Mouse (Mus musculus) limb, embryonic 14.5 days (tissue): ENCODE results near the gene Cfap97. TPM values are rescaled to one million over a fixed set of nuclear protein-coding genes. Genes with fewer than 3 reads are reported as not detected.
"Not testable (repeated sequence)": the region's sequence is repeated elsewhere in the genome, so short reads cannot be mapped to it uniquely, and the experiment has no call there.

Experiments
- ATAC-seq: fragments of 200-750 bp; cut with Nextera tagmentation; 2 replicates; pipeline ENCODE4 v1.8.0; 2017; ENCODE audit warnings: low read depth, moderate number of reproducible peaks, moderate TSS enrichment; ENCODE audit not compliant: low FRiP score
- DNase-seq: peaks from one replicate; pipeline ENCODE4 v3.0.0-alpha.2; 2015; ENCODE audit warnings: low spot score
- H3K27ac ChIP-seq: fragments of 300-500 bp; sonication (generic); replicated peaks from 2 replicates; pipeline ENCODE4 v1.5.1; 2014; ENCODE audit warnings: low read depth, mild to moderate bottlenecking, low read length, moderate library complexity, mixed read lengths
- H3K27me3 ChIP-seq: fragments of 300-500 bp; sonication (generic); 2 replicates; pipeline ENCODE4 v1.6.1; 2014; ENCODE audit warnings: low read length, mixed read lengths; ENCODE audit not compliant: control insufficient read depth, insufficient read depth
- H3K36me3 ChIP-seq: fragments of 300-500 bp; sonication (generic); 2 replicates; pipeline ENCODE4 v1.6.1; 2014; ENCODE audit warnings: mild to moderate bottlenecking, low read length, moderate library complexity, mixed read lengths; ENCODE audit not compliant: control insufficient read depth, insufficient read depth
- H3K4me1 ChIP-seq: fragments of 300-500 bp; sonication (generic); 2 replicates; pipeline ENCODE4 v1.6.1; 2014; ENCODE audit warnings: antibody characterized with exemption, low read length, mixed read lengths; ENCODE audit not compliant: control insufficient read depth, insufficient read depth
- H3K4me2 ChIP-seq: fragments of 300-500 bp; sonication (generic); replicated peaks from 2 replicates; pipeline ENCODE4 v1.6.1; 2014; ENCODE audit warnings: low read depth, mild to moderate bottlenecking, low read length, moderate library complexity; ENCODE audit not compliant: severe bottlenecking
- H3K4me3 ChIP-seq: fragments of 300-500 bp; sonication (generic); replicated peaks from 2 replicates; pipeline ENCODE4 v1.5.1; 2014; ENCODE audit warnings: low read length
- H3K9ac ChIP-seq: fragments of 300-500 bp; sonication (generic); 2 replicates; pipeline ENCODE4 v1.6.1; 2014; ENCODE audit warnings: mild to moderate bottlenecking, low read depth, low read length, moderate library complexity; ENCODE audit not compliant: severe bottlenecking
- H3K9me3 ChIP-seq: fragments of 300-500 bp; sonication (generic); 2 replicates; pipeline ENCODE4 v1.6.1; 2016; ENCODE audit warnings: low read length; ENCODE audit not compliant: control insufficient read depth
- POLR2A ChIP-seq: fragments of 200-500 bp; IDR thresholded peaks from 2 replicates; pipeline ENCODE4 v1.8.0; 2012; ENCODE audit warnings: inconsistent platforms, mild to moderate bottlenecking, moderate library complexity, borderline replicate concordance; ENCODE audit not compliant: insufficient read depth, insufficient read length; ENCODE audit errors: extremely low read depth
- WGBS: fragments of 180-500 bp; shearing (Covaris S2); extraction: QIAGEN DNeasy Blood & Tissue Kit; methylation state at CpG from one replicate; pipeline ENCODE4 v1.1.7; 2014; 5-methylcytosine and 5-hydroxymethylcytosine counted together
- polyA plus RNA-seq, 2 experiments: library from polyadenylated mRNA; depleted of rRNA in 1 of 2; stranded (reverse) in 1 of 2; unstranded in 1 of 2; fragments of >200 nt; fragmentation: Nextera tagmentation in 1 of 2; extraction: Ambion mirVana in 1 of 2; gene quantifications; 2 replicates each; pipeline versions ENCODE4 v1.2.1 to v1.2.3; 2012 to 2014

Gene Cfap97
- polyA plus RNA-seq, 2 experiments, result 14.6 to 28.5 TPM

- DNase-seq, result no peak
- WGBS, result 60% methylated on average over 3 of the region's 3 CpGs
- H3K4me2 ChIP-seq, result no peak overlapping the region
- no peak overlapping the region for H3K9ac ChIP-seq
- H3K4me3 ChIP-seq, result no peak overlapping the region
- no peak overlapping the region for H3K27ac ChIP-seq
- no peak for TF ChIP-seq POLR2A
- no peaks in the 10 kb centered on the region for H3K9me3 ChIP-seq
- H3K27me3 ChIP-seq, result no peaks in the 10 kb centered on the region
- no peaks in the 10 kb centered on the region for H3K36me3 ChIP-seq
- peaks cover 4% of the 10 kb centered on the region; the same call in 1 of the 2 replicates for H3K4me1 ChIP-seq
- no peak for ATAC-seq
These were observed 73.9 kb downstream of the Cfap97 start for GRCm38 (mm10) chr8:46225501-46225900.

GRCm38 (mm10) chr8:46226622-46227021 lies 75.1 kb downstream of the Cfap97 start:
- H3K27ac ChIP-seq, result no peak overlapping the region
- peaks cover 4% of the 10 kb centered on the region; the same call in 1 of the 2 replicates for H3K4me1 ChIP-seq
- DNase-seq (no peak), ATAC-seq (no peak)
- no peaks in the 10 kb centered on the region for H3K36me3 ChIP-seq
- no peaks in the 10 kb centered on the region for H3K9me3 ChIP-seq
- no peaks in the 10 kb centered on the region for H3K27me3 ChIP-seq
- H3K4me3 ChIP-seq, result no peak overlapping the region
- H3K9ac ChIP-seq, result no peak overlapping the region
- WGBS, result 81% methylated on average over 5 of the region's 5 CpGs
- no peak for TF ChIP-seq POLR2A
- no peak overlapping the region for H3K4me2 ChIP-seq

- H3K4me1 ChIP-seq, H3K9me3 ChIP-seq: not testable (repeated sequence)
- 81% methylated on average over 7 of the region's 7 CpGs for WGBS
These were observed 80.4 kb downstream of the Cfap97 start for GRCm38 (mm10) chr8:46231968-46232367.

GRCm38 (mm10) chr8:46232798-46233197 lies 81.2 kb downstream of the Cfap97 start:
- H3K4me2 ChIP-seq, result no peak overlapping the region
- no peak overlapping the region for H3K4me3 ChIP-seq
- no peaks in the 10 kb centered on the region for H3K4me1 ChIP-seq
- no peak for ATAC-seq
- WGBS, result 56% methylated on average over 8 of the region's 8 CpGs
- H3K36me3 ChIP-seq, result no peaks in the 10 kb centered on the region
- H3K9ac ChIP-seq, result no peak overlapping the region
- TF ChIP-seq POLR2A, result no peak
- DNase-seq, result no peak
- no peak overlapping the region for H3K27ac ChIP-seq
- H3K27me3 ChIP-seq, result no peaks in the 10 kb centered on the region
- H3K9me3 ChIP-seq, result no peaks in the 10 kb centered on the region

More at GRCm38 (mm10) chr8:46231968-46232367, 80.4 kb downstream of the Cfap97 start:
- not testable (repeated sequence) for H3K4me2 ChIP-seq, ATAC-seq, H3K27ac ChIP-seq, H3K9ac ChIP-seq, H3K27me3 ChIP-seq, DNase-seq, H3K4me3 ChIP-seq, H3K36me3 ChIP-seq

DNA sequence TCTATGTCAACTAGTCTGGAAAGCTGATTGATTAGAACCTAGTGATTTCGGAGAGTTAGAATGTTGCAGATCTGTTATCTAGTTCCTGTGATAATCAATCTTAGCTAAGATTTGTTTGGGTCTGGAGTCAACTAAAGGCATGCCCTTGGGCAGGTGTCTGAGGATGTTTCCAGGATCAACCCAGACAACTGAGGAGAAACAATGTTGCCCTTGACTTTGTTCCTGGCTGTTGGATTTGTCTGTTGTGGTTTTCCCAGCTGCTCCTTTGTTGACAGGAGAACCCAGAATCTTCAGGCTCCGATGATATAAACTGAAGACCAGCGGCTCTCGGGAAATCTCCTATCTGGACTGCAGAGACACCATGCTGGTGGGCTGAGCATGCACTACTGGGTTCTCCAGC lies 83.2 kb downstream of the Cfap97 start:
- no peaks in the 10 kb centered on the region for H3K4me1 ChIP-seq
- WGBS, result 90% methylated on average over 4 of the region's 4 CpGs
- no peaks in the 10 kb centered on the region for H3K36me3 ChIP-seq
- no peak overlapping the region for H3K27ac ChIP-seq
- H3K9ac ChIP-seq, result no peak overlapping the region
- no peak overlapping the region for H3K4me2 ChIP-seq
- no peaks in the 10 kb centered on the region for H3K27me3 ChIP-seq
- TF ChIP-seq POLR2A, result no peak
- H3K9me3 ChIP-seq, result no peaks in the 10 kb centered on the region
- H3K4me3 ChIP-seq, result no peak overlapping the region
- no peak for DNase-seq
- no peak for ATAC-seq
